Mouse (Mus musculus): Measurements from ENCODE around the gene Bmp8b.

DNA sequence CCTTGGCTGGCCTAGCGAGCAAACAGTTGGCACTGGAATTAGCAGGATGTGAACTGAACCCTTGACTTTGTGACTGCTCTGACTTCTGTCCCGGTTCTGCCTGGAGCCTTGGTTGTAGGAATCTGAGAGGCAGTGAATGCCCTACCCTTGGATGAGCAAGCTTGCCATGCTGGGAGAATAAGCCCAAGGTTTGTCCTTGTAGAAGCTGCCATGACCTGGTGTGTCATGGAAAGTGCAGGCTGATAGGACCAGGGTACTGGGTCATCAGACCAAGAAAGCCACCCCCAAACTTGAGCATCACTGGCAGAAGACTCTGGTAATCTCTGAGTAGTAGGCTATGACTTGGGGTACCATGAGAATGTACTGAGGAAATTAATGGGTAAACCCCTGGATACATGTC, 16.3 kb downstream of the Bmp8b start:
- no peak for TF ChIP-seq CTCF (IDR thresholded peaks at IDR 0.05; ENCODE audit: low read depth, low read length)
- TF ChIP-seq TAL1 (conservative IDR thresholded peaks at IDR 0.05; ENCODE audit: low read depth, low read length), result no peak
